Mouse (Mus musculus) ovary, postnatal 36 days (tissue): ENCODE data around the gene Slc25a36.

Source experiments
- DNase-seq: peaks from one replicate; pipeline ENCODE4 v3.0.0; 2022; ENCODE audit warnings: low spot score, mixed read lengths

The Slc25a36 gene

GRCm38 (mm10) chr9:97111506-97111905 lies 549 bp upstream of the Slc25a36 start:
- DNase-seq, result no peak

- no peak for DNase-seq
Measured at GRCm38 (mm10) chr9:97106481-97107160, 4.3 kb downstream of the Slc25a36 start.

GRCm38 (mm10) chr9:97105400-97105985 lies 5.5 kb downstream of the Slc25a36 start:
- no peak for DNase-seq

- no peak for DNase-seq
Measured at GRCm38 (mm10) chr9:97103376-97104061, 7.4 kb downstream of the Slc25a36 start.

- DNase-seq, result no peak
Measured at GRCm38 (mm10) chr9:97098985-97099384, 12.0 kb downstream of the Slc25a36 start.

DNA sequence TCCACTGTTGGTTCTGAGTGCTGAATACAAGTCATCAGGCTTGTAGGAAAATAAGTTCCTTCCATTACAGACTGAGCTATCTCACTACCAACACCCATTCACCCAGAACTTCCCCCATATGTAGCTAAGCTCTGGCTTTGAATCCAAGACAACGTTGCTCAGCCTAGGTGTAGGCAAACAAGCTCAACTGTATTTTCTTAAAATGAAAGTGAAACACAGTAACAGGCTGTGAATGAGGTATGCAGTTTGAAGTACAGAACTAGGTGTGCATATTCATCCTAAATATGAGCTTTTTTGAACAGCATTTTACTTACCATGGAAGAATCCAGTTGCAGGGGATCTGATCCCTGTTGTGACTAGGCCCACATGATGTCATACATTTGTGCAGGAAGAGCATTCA lies 14.8 kb downstream of the Slc25a36 start:
- DNase-seq, result no peak

GRCm38 (mm10) chr9:97087850-97088249 lies 23.1 kb downstream of the Slc25a36 start:
- no peak for DNase-seq

DNA sequence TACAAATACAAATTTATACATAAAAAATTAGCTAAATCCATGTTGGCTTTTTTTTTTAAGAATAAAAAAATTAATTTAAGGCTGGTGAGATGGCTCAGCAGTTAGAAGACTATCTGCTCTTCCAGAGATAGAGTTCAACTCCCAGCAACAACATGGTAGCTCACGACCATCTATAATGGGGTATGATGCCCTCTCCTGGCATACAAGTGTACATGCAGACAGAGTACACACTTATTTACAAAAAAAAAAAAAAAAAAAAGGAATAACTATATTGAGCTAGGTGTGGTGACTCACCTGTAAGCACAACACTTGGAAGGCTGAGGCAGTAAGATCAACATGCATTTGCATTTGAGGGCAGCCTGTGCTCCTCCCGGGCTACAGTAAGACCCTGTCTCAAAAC lies 26.3 kb downstream of the Slc25a36 start:
- DNase-seq, result no peak

GRCm38 (mm10) chr9:97081106-97081862 lies 29.7 kb downstream of the Slc25a36 start:
- DNase-seq, result no peak

DNA sequence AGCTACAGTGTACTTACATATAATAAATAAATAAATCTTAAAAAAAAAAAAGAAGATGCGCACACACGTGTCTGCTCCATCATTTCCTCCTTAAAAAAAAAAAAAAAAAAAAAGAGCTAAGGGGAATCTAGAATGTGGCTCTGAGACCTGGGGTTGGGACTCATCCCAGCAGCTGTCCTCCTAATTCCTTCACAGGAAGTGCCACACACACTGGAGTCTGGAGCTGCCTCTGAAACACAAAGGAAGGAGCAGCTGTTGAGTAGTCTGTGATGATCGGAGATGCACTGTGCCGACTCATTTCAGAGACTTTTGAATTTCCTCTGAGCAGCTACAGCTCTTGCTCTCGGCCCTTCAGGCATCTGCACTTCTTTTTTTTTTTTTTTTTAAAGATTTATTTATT lies 41.0 kb downstream of the Slc25a36 start:
- no peak for DNase-seq

DNA sequence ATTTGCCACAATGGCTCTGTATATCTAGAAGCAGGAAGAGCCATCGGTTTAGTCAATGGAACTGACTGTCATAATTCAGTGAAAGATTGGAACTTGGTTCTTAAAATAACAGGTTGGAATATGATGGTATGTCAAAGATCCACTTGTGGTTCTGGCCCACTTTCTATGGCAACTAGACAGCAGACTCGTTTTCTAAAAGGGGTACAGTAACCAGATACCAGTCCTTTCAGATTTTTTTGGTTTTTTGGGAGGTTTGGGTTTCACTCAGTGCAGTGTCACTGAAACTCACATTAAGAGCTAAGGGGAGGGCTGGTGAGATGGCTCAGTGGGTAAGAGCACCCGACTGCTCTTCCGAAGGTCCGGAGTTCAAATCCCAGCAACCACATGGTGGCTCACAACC lies 41.5 kb downstream of the Slc25a36 start:
- DNase-seq, result no peak

GRCm38 (mm10) chr9:97068201-97069095 lies 42.5 kb downstream of the Slc25a36 start:
- peak; percentile 63 for DNase-seq

DNA sequence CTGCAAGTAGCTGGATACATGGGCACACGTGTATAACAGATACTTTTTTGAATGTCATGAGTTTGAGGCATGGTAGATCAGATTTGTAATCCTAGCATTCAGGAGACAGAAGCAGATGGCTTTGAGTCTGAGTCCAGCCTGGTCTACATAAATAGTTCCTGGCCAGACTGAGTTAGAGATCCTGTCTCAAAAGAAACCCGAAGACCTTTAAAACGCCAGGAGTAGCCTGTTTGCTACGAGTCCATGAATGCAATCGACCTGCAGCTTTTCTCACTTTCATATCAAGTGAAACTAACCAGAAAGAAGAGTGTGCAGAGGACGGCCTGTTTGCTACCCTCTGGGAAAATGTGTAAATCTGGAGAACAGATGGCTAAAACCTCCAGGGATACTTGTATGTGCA lies 43.2 kb downstream of the Slc25a36 start:
- no peak for DNase-seq

DNA sequence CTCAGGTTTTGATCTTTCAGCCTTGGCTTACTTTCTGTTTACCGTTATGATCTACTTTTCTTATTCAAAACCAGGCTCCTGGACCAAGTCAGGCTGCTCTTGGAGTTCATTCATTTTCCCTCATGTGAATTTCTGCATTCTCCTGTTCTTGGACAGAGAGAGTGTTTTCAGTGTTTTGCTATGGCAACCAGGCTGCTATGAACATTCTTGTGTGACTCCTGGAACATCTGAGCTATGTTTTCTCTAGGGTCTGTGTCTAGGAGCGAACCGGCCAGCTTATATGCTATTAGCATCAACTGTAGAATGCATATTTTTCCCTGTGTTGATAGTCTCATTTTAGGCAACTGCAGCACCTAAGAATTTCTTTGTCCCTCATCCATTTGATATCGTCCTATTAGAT lies 45.1 kb downstream of the Slc25a36 start:
- no peak for DNase-seq

DNA sequence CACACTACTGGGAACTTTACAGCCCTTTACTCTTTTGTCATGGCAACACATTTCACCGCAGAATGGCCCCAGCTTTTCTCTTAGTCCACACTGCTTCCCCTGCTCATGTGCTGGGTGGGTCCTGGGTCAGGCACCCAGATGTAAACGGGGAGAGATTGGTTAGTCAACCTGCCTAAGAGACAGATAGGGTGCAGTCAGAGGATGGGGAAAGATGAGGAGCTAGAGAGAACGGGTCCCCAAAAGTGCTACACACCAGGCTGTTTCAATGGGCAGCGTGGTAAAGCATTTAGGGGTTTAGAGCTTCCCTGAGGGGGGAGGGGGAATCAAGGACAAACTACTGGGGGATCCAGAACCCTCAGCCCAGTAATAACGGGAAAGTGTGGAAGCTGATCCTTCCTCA lies 45.7 kb downstream of the Slc25a36 start:
- no peak for DNase-seq

- no peak for DNase-seq
Measured at GRCm38 (mm10) chr9:97064161-97064560, 46.8 kb downstream of the Slc25a36 start.

DNA sequence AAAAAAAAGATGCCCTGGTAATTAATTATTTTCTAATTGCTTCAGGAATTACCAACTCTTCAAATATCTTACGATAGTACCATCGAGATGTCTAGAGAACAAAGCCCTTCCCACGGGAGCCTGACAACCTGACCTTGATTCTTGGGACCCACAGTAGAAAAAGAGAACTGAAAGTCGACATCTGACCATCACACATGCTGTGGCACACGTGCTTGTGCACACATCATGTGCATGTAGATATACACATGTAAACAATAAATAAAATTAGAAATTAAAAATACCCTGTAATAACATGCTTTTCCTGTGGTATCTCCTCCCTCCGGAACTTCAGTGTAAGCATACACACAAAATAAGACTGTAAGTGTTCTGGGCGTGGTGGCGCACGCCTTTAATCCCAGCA lies 49.3 kb downstream of the Slc25a36 start:
- no peak for DNase-seq

- DNase-seq, result no peak
Measured at GRCm38 (mm10) chr9:97056541-97057338, 54.2 kb downstream of the Slc25a36 start.

- DNase-seq, result no peak
Measured at GRCm38 (mm10) chr9:97055906-97056305, 55.1 kb downstream of the Slc25a36 start.

DNA sequence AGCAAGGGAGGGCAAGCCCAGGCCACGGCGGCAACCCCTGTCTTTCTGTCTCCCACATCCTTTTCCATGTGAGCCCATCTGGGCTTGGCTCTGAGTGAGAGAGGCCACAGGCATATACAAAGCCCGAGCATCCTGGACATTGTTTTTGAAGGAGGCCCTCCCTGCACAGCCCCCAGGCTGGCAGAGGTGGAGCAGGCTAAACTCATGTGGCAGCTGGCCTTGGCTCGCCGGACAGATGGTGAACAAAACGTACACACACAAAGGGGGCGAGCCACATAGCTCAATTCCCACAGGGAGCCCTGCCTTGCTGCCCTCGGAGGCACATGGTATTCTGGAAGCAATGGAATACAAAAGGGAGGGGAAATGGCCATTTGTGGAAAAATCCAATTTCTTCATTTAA lies 59.8 kb downstream of the Slc25a36 start:
- no peak for DNase-seq

- DNase-seq, result no peak
Measured at GRCm38 (mm10) chr9:97046240-97046639, 64.7 kb downstream of the Slc25a36 start.
